9 mouse cellular contexts compared by ENCODE assay signal in the genomic region with DNA sequence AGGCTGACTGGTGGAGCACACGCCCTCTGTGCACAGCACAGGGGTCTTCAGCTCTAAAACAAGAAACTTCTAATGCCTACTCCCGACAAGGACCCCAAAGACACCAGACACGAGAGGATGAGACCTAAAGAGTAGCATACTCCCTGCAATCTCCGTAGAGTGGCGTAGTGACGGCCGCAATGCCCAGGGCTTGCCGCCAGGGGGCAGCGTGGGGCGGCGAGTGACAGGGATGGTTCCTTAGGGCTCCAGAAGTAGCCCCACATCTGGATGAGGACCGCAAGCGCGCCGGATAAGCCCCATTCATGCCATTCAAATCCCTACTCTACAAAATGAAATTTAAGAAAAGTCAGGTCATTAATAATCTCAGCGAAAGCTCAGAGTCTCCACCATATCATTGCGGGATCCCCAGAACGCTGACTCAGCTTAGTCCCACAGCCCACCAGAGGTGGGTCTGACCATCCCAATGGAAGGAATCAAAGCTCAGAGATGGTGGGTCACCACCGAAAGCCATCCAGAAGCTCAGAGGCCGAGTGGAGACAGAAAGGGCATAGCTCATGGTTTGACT. TPM values are rescaled to one million over a fixed set of nuclear protein-coding genes. Genes with fewer than 3 reads are reported as not detected.
A peak's percentile ranks its signal among the peaks of the same experiment; 100 is the strongest.
DNase-seq lines count a peak whose midpoint lies in the region; ATAC-seq and TF ChIP-seq lines count a peak whose summit lies in the region.
"Had no signal": no experiment of that assay in that cellular context is flagged by ENCODE, and none has a peak within 500 bp of the region (broad histone marks: within the 10 kb centered on the region; RNA-seq: fewer than 3 reads in every experiment).

No protein-coding gene starts in this region.

- peak; percentile 65 for ATAC-seq in common myeloid progenitor, adult 5-6 weeks (replicated peaks; ENCODE audit: low read depth, poor library complexity, severe bottlenecking)
- peak; percentile 75 for ATAC-seq in megakaryocyte progenitor cell, adult 5-6 weeks (replicated peaks; ENCODE audit: poor library complexity)
- ATAC-seq: Patski had no signal

- no peak overlapping the region for H3K4me3 ChIP-seq in cerebellum, adult 2 months (replicated peaks; ENCODE audit: insufficient read depth, low read depth, low read length)

- 58% methylated on average over 20 of the region's 20 CpGs for WGBS in cerebellum, adult 2 months

- TF ChIP-seq POLR2A in cerebellum, adult 2 months (IDR thresholded peaks at IDR 0.05; ENCODE audit: borderline replicate concordance, insufficient read depth, low read length) = no peak

- TF ChIP-seq CTCF in cerebellum, adult 2 months (IDR thresholded peaks at IDR 0.05; ENCODE audit: borderline replicate concordance, insufficient read depth, low read depth, low read length) = peak; percentile 72

- DNase-seq in cerebellum, adult 2 months = peak; percentile 41 to 61
- no peak for DNase-seq in cerebellum, adult 11-12 months
- peak; percentile 55 for DNase-seq in left cerebral cortex, postnatal 4 days
- DNase-seq in left cerebral cortex, adult 8-10 months (ENCODE audit: low spot score in 2 of 2) = no peak
- DNase-seq in ES-CJ7 (ENCODE audit: low read depth, low spot score) = peak; percentile 64
- DNase-seq in heart, adult 8-10 months (ENCODE audit: low spot score) = no peak

- H3K27me3 ChIP-seq in cerebellum, adult 2 months (ENCODE audit: control insufficient read depth, insufficient read depth, low read length) = no peaks in the 10 kb centered on the region

- intact Hi-C loops in left cerebral cortex, postnatal 4 days (cut with DNase I) = loop anchor here (10.0 kb wide), 2 partner anchors 397 to 547 kb away; partner anchors contain the start of gene C1qtnf1

- H3K27ac ChIP-seq in cerebellum, adult 2 months (ENCODE audit: insufficient read depth, low read length) = no peak overlapping the region

- peaks cover 49% of the 10 kb centered on the region for H3K4me1 ChIP-seq in cerebellum, adult 2 months (ENCODE audit: control insufficient read depth, insufficient read depth, low read length)

RNA-seq across cellular contexts. Expression of gene Enpp7, which starts 16.4 kb away (rescaled TPM):
- polyA plus RNA-seq in cerebellum, adult 2 months (2012; rRNA removed) = not detected in 2 replicates
- total RNA-seq in left cerebral cortex, postnatal 4 days (2021) = not detected
- not detected for total RNA-seq in left cerebral cortex, adult 8-10 months (2022)
- not detected in 2 replicates for total RNA-seq in common myeloid progenitor, adult 5-6 weeks (2017)
- total RNA-seq in megakaryocyte progenitor cell, adult 5-6 weeks (2015) = not detected in 2 replicates
- not detected in 2 replicates for total RNA-seq in megakaryocyte progenitor cell, adult 5-6 weeks (2017)
- total RNA-seq in heart, adult 8-10 months (2022) = not detected
- polyA plus RNA-seq: Patski had no signal

RNA-seq across cellular contexts. Expression of gene Cbx2, which starts 51.2 kb away (rescaled TPM):
- polyA plus RNA-seq in cerebellum, adult 2 months (2012; rRNA removed) = 4.1 and 4.6 TPM in 2 replicates
- total RNA-seq in left cerebral cortex, postnatal 4 days (2021) = 1 to 10 TPM; 6.8 to 7.4 TPM
- 1 to 10 TPM; 2.2 to 3.3 (median 2.6) TPM for total RNA-seq in left cerebral cortex, adult 8-10 months (2022)
- 7.3 and 8.3 TPM in 2 replicates for total RNA-seq in common myeloid progenitor, adult 5-6 weeks (2017)
- 1.8 and 2.8 TPM in 2 replicates for total RNA-seq in megakaryocyte progenitor cell, adult 5-6 weeks (2015)
- total RNA-seq in megakaryocyte progenitor cell, adult 5-6 weeks (2017) = 3.0 and 3.2 TPM in 2 replicates
- 1 to 10 TPM; 2.0 to 3.9 (median 2.9) TPM for total RNA-seq in heart, adult 8-10 months (2022)

Comparison
In these comparisons a context has a peak if more than half of its experiments do, and no peak if none do; other contexts are left out.
1. DNase-seq: peak in cerebellum, adult 2 months (2 of 2), left cerebral cortex, postnatal 4 days (single experiment) and ES-CJ7 (single experiment); none in cerebellum, adult 11-12 months (single experiment), left cerebral cortex, adult 8-10 months (0 of 2) and heart, adult 8-10 months (single experiment).